9 mouse cellular contexts compared by ENCODE assay signal in genomic region chr17:29548994-29549393, GRCm38 (mm10). TPM values are rescaled to one million over a fixed set of nuclear protein-coding genes. Genes with fewer than 3 reads are reported as not detected.
DNase-seq lines count a peak whose midpoint lies in the region; ATAC-seq and TF ChIP-seq lines count a peak whose summit lies in the region.
"Had no signal": no experiment of that assay in that cellular context is flagged by ENCODE, and none has a peak within 500 bp of the region (broad histone marks: within the 10 kb centered on the region; RNA-seq: fewer than 3 reads in every experiment).

No protein-coding gene starts in this region.

- no peak overlapping the region for H3K9ac ChIP-seq in heart, embryonic 11.5 days (ENCODE audit: low read depth, low read length)
- no peak overlapping the region for H3K9ac ChIP-seq in heart, adult 2 months (ENCODE audit: low read depth, low read length)
- H3K9ac ChIP-seq in hindbrain, embryonic 15.5 days, result no peak overlapping the region
- H3K9ac ChIP-seq in midbrain, embryonic 11.5 days (ENCODE audit: low read length), result no peak overlapping the region

- H3K27me3 ChIP-seq in heart, embryonic 11.5 days (ENCODE audit: control insufficient read depth, insufficient read depth, low read length), result no peaks in the 10 kb centered on the region
- no peaks in the 10 kb centered on the region for H3K27me3 ChIP-seq in heart, adult 2 months (ENCODE audit: control insufficient read depth, insufficient read depth, low read length)
- H3K27me3 ChIP-seq in hindbrain, embryonic 15.5 days, result no peaks in the 10 kb centered on the region
- no peaks in the 10 kb centered on the region for H3K27me3 ChIP-seq in midbrain, embryonic 11.5 days (ENCODE audit: control insufficient read depth, insufficient read depth, low read length)

- H3K27ac ChIP-seq in heart, embryonic 11.5 days (ENCODE audit: low read depth, low read length), result no peak overlapping the region
- no peak overlapping the region for H3K27ac ChIP-seq in heart, adult 2 months
- H3K27ac ChIP-seq in hindbrain, embryonic 15.5 days (replicated peaks), result no peak overlapping the region
- no peak overlapping the region for H3K27ac ChIP-seq in midbrain, embryonic 11.5 days (ENCODE audit: low read depth, low read length)

- peak overlapping the region; percentile 95 for H3K4me3 ChIP-seq in heart, embryonic 11.5 days (ENCODE audit: low read depth, low read length)
- H3K4me3 ChIP-seq in heart, adult 2 months, result no peak overlapping the region
- peak overlapping the region; percentile 71; the same call in 1 of the 2 replicates for H3K4me3 ChIP-seq in hindbrain, embryonic 15.5 days
- H3K4me3 ChIP-seq in midbrain, embryonic 11.5 days (ENCODE audit: low read depth, low read length), result no peak overlapping the region

- peak overlapping the region; percentile 97 for H3K4me2 ChIP-seq in heart, embryonic 11.5 days
- peak overlapping the region; percentile 85 for H3K4me2 ChIP-seq in hindbrain, embryonic 15.5 days
- no peak overlapping the region for H3K4me2 ChIP-seq in midbrain, embryonic 11.5 days

- TF ChIP-seq EP300 in heart, adult 2 months (IDR thresholded peaks at IDR 0.05; ENCODE audit: insufficient read depth, low read depth, low read length), result no peak

- H3K4me1 ChIP-seq in heart, embryonic 11.5 days (ENCODE audit: control insufficient read depth, insufficient read depth, low read length), result peaks cover 13% of the 10 kb centered on the region
- peaks cover 9% of the 10 kb centered on the region for H3K4me1 ChIP-seq in heart, adult 2 months (ENCODE audit: control insufficient read depth, insufficient read depth, low read length)
- peaks cover 21% of the 10 kb centered on the region for H3K4me1 ChIP-seq in hindbrain, embryonic 15.5 days (replicated peaks)
- H3K4me1 ChIP-seq in midbrain, embryonic 11.5 days (ENCODE audit: control insufficient read depth, insufficient read depth, low read length), result peaks cover 11% of the 10 kb centered on the region

- TF ChIP-seq POLR2A in heart, adult 2 months (IDR thresholded peaks at IDR 0.05; ENCODE audit: insufficient read depth, low read depth, low read length), result no peak

- no peak for TF ChIP-seq CTCF in heart, adult 2 months (IDR thresholded peaks at IDR 0.05)

- no peak for DNase-seq in heart, adult 2 months
- DNase-seq in MN1 (ENCODE audit: low spot score), result peak; percentile 30
- no peak for DNase-seq in midbrain, embryonic 11.5 days (ENCODE audit: low spot score, missing footprints)
- DNase-seq in frontal cortex, postnatal 25 days (ENCODE audit: low spot score in 2 of 2), result no peak
- no peak for DNase-seq in urinary bladder, adult 2 months (ENCODE audit: low spot score)
- no peak for DNase-seq in ovary, postnatal 36 days (ENCODE audit: low spot score)

- no peak for ATAC-seq in heart, embryonic 11.5 days (replicated peaks; ENCODE audit: insufficient number of reproducible peaks, low FRiP score, low TSS enrichment)
- peak; percentile 28; the same call in 1 of the 2 replicates for ATAC-seq in hindbrain, embryonic 15.5 days (ENCODE audit: low FRiP score, low read depth)
- peak; percentile 49; the same call in 1 of the 2 replicates for ATAC-seq in midbrain, embryonic 11.5 days (ENCODE audit: low FRiP score)

- intact Hi-C loops in heart, adult 2 months (cut with DNase I), result no loop called here

- H3K9me3 ChIP-seq in heart, embryonic 11.5 days (replicated peaks; ENCODE audit: control insufficient read depth, low read length), result no peaks in the 10 kb centered on the region
- H3K9me3 ChIP-seq in hindbrain, embryonic 15.5 days, result no peaks in the 10 kb centered on the region
- no peaks in the 10 kb centered on the region for H3K9me3 ChIP-seq in midbrain, embryonic 11.5 days (ENCODE audit: control insufficient read depth, low read length)

- 42% methylated on average over 8 of the region's 8 CpGs for WGBS in heart, embryonic 11.5 days (ENCODE audit: insufficient replicate concordance)
- 51% methylated on average over 8 of the region's 8 CpGs for WGBS in heart, adult 2 months
- 53% methylated on average over 8 of the region's 8 CpGs for WGBS in hindbrain, embryonic 15.5 days
- 59% methylated on average over 8 of the region's 8 CpGs for WGBS in midbrain, embryonic 11.5 days

- no peaks in the 10 kb centered on the region for H3K36me3 ChIP-seq in heart, embryonic 11.5 days (ENCODE audit: control insufficient read depth, insufficient read depth, low read length)
- no peaks in the 10 kb centered on the region; the same call in 1 of the 2 replicates for H3K36me3 ChIP-seq in heart, adult 2 months (ENCODE audit: control insufficient read depth, insufficient read depth, low read length)
- H3K36me3 ChIP-seq in hindbrain, embryonic 15.5 days, result no peaks in the 10 kb centered on the region
- H3K36me3 ChIP-seq in midbrain, embryonic 11.5 days (ENCODE audit: control insufficient read depth, insufficient read depth, low read length), result no peaks in the 10 kb centered on the region

- H3K79me2 ChIP-seq in heart, adult 2 months (replicated peaks; ENCODE audit: control insufficient read depth, insufficient read depth, low read length), result 0 out of 2 replicates have a peak, but pooled peaks cover 4% of the 10 kb centered on the region

RNA-seq across cellular contexts. Expression of gene Gm17657, which starts 0.4 kb away (rescaled TPM):
- not detected in 2 replicates for polyA plus RNA-seq in heart, embryonic 11.5 days (2014; fragmentation: Nextera tagmentation; extraction: Ambion mirVana)
- not detected for total RNA-seq in heart, adult 2 months (2021)
- not detected in 2 replicates for polyA plus RNA-seq in heart, adult 2 months (2012; rRNA removed)
- polyA plus RNA-seq in hindbrain, embryonic 15.5 days (2015; fragmentation: Nextera tagmentation; extraction: Ambion mirVana), result 0.17 TPM in 1 of 2 replicates, not detected in the other
- not detected in 2 replicates for polyA plus RNA-seq in midbrain, embryonic 11.5 days (2014; fragmentation: Nextera tagmentation; extraction: Ambion mirVana)
- not detected in 2 replicates for polyA plus RNA-seq in urinary bladder, adult 2 months (2012; rRNA removed)
- polyA plus RNA-seq: C2C12 had no signal

RNA-seq across cellular contexts. Expression of gene Tbc1d22b, which starts 0.6 kb away (rescaled TPM):
- 10.0 and 12.0 TPM in 2 replicates for polyA plus RNA-seq in heart, embryonic 11.5 days (2014; fragmentation: Nextera tagmentation; extraction: Ambion mirVana)
- total RNA-seq in heart, adult 2 months (2021), result 10 to 100 TPM; 12.8 to 13.8 TPM
- polyA plus RNA-seq in heart, adult 2 months (2012; rRNA removed), result 15.3 and 16.9 TPM in 2 replicates
- 26.3 and 32.6 TPM in 2 replicates for polyA plus RNA-seq in hindbrain, embryonic 15.5 days (2015; fragmentation: Nextera tagmentation; extraction: Ambion mirVana)
- 16.8 and 18.8 TPM in 2 replicates for polyA plus RNA-seq in midbrain, embryonic 11.5 days (2014; fragmentation: Nextera tagmentation; extraction: Ambion mirVana)
- polyA plus RNA-seq in urinary bladder, adult 2 months (2012; rRNA removed), result 13.5 and 14.1 TPM in 2 replicates

RNA-seq across cellular contexts. Expression of gene Tmem217, which starts 3.2 kb away (rescaled TPM):
- polyA plus RNA-seq in heart, embryonic 11.5 days (2014; fragmentation: Nextera tagmentation; extraction: Ambion mirVana), result 0.13 and 0.32 TPM in 2 replicates
- total RNA-seq in heart, adult 2 months (2021), result not detected
- polyA plus RNA-seq in heart, adult 2 months (2012; rRNA removed), result 0.47 TPM in 1 of 2 replicates, not detected in the other
- 1.2 and 1.3 TPM in 2 replicates for polyA plus RNA-seq in hindbrain, embryonic 15.5 days (2015; fragmentation: Nextera tagmentation; extraction: Ambion mirVana)
- 0.14 and 0.51 TPM in 2 replicates for polyA plus RNA-seq in midbrain, embryonic 11.5 days (2014; fragmentation: Nextera tagmentation; extraction: Ambion mirVana)
- polyA plus RNA-seq in urinary bladder, adult 2 months (2012; rRNA removed), result 0.14 and 0.21 TPM in 2 replicates
- polyA plus RNA-seq: C2C12 had no signal

RNA-seq across cellular contexts. Expression of gene Pim1, which starts 58.4 kb away (rescaled TPM):
- 23.5 and 27.3 TPM in 2 replicates for polyA plus RNA-seq in heart, embryonic 11.5 days (2014; fragmentation: Nextera tagmentation; extraction: Ambion mirVana)
- 10 to 100 TPM; 17.2 to 20.5 TPM for total RNA-seq in heart, adult 2 months (2021)
- 24.6 and 27.9 TPM in 2 replicates for polyA plus RNA-seq in heart, adult 2 months (2012; rRNA removed)
- 8.4 and 8.9 TPM in 2 replicates for polyA plus RNA-seq in hindbrain, embryonic 15.5 days (2015; fragmentation: Nextera tagmentation; extraction: Ambion mirVana)
- polyA plus RNA-seq in midbrain, embryonic 11.5 days (2014; fragmentation: Nextera tagmentation; extraction: Ambion mirVana), result 16.0 and 19.7 TPM in 2 replicates
- polyA plus RNA-seq in urinary bladder, adult 2 months (2012; rRNA removed), result 21.2 and 24.4 TPM in 2 replicates

Comparison
In these comparisons a context has a peak if more than half of its experiments do, and no peak if none do; other contexts are left out.
1. H3K4me3 ChIP-seq: peak in heart, embryonic 11.5 days (single experiment) and hindbrain, embryonic 15.5 days (single experiment); none in heart, adult 2 months (single experiment) and midbrain, embryonic 11.5 days (single experiment).